Mouse (Mus musculus) midbrain, postnatal 0 days (tissue): Measurements from ENCODE around the gene Mmgt2. TPM values are rescaled to one million over a fixed set of nuclear protein-coding genes. Genes with fewer than 3 reads are reported as not detected.

Experiments
- ATAC-seq: fragments of 200-750 bp; cut with Nextera tagmentation; 2 replicates; pipeline ENCODE4 v1.8.0; 2017; ENCODE audit warnings: moderate number of reproducible peaks, mild to moderate bottlenecking, moderate TSS enrichment, moderate library complexity; ENCODE audit not compliant: low FRiP score
- DNase-seq: peaks from one replicate; pipeline ENCODE4 v3.0.0-alpha.2; 2015; ENCODE audit warnings: low spot score
- H3K27ac ChIP-seq: fragments of 300-500 bp; sonication (generic); 2 replicates; pipeline ENCODE4 v1.5.1; 2014; ENCODE audit warnings: low read depth, mild to moderate bottlenecking, low read length, mixed read lengths
- H3K27me3 ChIP-seq: fragments of 300-500 bp; sonication (generic); 2 replicates; pipeline ENCODE4 v1.6.1; 2014; ENCODE audit warnings: low read length, control low read depth, mixed read lengths; ENCODE audit not compliant: insufficient read depth
- H3K36me3 ChIP-seq: fragments of 300-500 bp; sonication (generic); 2 replicates; pipeline ENCODE4 v1.6.1; 2014; ENCODE audit warnings: low read length, control low read depth, mixed read lengths; ENCODE audit not compliant: insufficient read depth
- H3K4me1 ChIP-seq: fragments of 300-500 bp; sonication (generic); 2 replicates; pipeline ENCODE4 v1.6.1; 2014; ENCODE audit warnings: mild to moderate bottlenecking, control low read depth, antibody characterized with exemption, low read length, mixed read lengths; ENCODE audit not compliant: insufficient read depth
- H3K4me2 ChIP-seq: fragments of 300-500 bp; sonication (generic); 2 replicates; pipeline ENCODE4 v1.6.1; 2014; ENCODE audit warnings: low read depth, mild to moderate bottlenecking, low read length, mixed read lengths; ENCODE audit not compliant: poor library complexity, severe bottlenecking
- H3K4me3 ChIP-seq: fragments of 300-500 bp; sonication (generic); 2 replicates; pipeline ENCODE4 v1.5.1; 2014; ENCODE audit warnings: low read depth, mild to moderate bottlenecking, low read length, moderate library complexity
- H3K9ac ChIP-seq: fragments of 300-500 bp; sonication (generic); replicated peaks from 2 replicates; pipeline ENCODE4 v1.6.1; 2014; ENCODE audit warnings: mild to moderate bottlenecking, low read length, moderate library complexity, mixed read lengths; ENCODE audit not compliant: poor library complexity, severe bottlenecking
- H3K9me3 ChIP-seq: fragments of 300-500 bp; sonication (generic); 2 replicates; pipeline ENCODE4 v1.6.1; 2016; ENCODE audit warnings: low read length, control low read depth
- CTCF ChIP-seq: IDR thresholded peaks from 2 replicates; pipeline ENCODE4 v1.5.1; 2016; ENCODE audit warnings: antibody characterized with exemption, mild to moderate bottlenecking
- WGBS: fragments of 180-500 bp; shearing (Covaris S2); extraction: QIAGEN DNeasy Blood & Tissue Kit; methylation state at CpG from one replicate; pipeline ENCODE4 v1.1.7; 2014; 5-methylcytosine and 5-hydroxymethylcytosine counted together
- polyA plus RNA-seq: library from polyadenylated mRNA; unstranded; fragments of >200 nt; fragmentation: Nextera tagmentation; extraction: Ambion mirVana; gene quantifications from 2 replicates; pipeline ENCODE4 v1.2.1, GENCODE M21; 2015
- total RNA-seq: library from RNA; depleted of rRNA; stranded (reverse); fragments of >200 nt; gene quantifications from 2 replicates; pipeline ENCODE4 v1.2.3, GENCODE M21; 2014

The Mmgt2 gene
- total and polyA plus RNA-seq, 2 experiments from 2014 or later, result 22.7 to 58.3 TPM

DNA sequence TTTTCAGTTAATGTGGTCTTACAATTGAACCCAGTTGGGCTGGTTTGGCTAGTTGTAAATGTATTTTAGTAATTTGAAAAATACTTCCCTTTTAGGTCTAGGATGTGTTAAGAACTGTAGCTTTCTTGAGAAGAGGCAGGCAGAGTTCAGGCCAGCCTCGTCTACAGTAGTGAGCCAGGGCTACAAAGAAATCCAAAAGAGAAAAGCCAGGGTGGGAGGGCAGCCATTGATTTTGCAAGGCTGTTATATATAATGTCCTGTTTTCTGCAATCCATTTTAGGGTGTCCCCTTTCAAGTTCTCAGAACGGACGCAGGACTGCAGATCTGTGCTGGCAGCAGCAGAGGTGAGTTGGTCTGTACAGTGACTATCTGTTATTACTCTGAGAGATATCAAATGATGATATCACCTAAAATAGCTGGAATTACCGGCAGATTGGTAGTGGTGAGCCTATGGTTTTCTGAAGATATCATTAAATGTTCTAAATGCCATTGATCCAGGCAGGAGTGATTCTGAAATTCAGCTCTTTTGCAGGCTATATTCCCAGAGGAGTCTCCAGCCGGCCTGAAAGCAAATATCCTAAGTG, 44.2 kb upstream of the Mmgt2 start:
- Histone ChIP-seq H3K27me3 (no peaks in the 10 kb centered on the region), H3K9ac (peak overlapping the region; percentile 26), H3K4me1 (peaks cover 18% of the 10 kb centered on the region), H3K4me3 (peak overlapping the region; percentile 73), H3K36me3 (peaks cover 37% of the 10 kb centered on the region), H3K4me2 (peak overlapping the region; percentile 83), H3K9me3 (no peaks in the 10 kb centered on the region), H3K27ac (peak overlapping the region; percentile 21; the same call in 1 of the 2 replicates)
- TF ChIP-seq CTCF, result no peak
- ATAC-seq (no peak), DNase-seq (no peak)
- WGBS, result 11% methylated on average over 5 of the region's 5 CpGs

DNA sequence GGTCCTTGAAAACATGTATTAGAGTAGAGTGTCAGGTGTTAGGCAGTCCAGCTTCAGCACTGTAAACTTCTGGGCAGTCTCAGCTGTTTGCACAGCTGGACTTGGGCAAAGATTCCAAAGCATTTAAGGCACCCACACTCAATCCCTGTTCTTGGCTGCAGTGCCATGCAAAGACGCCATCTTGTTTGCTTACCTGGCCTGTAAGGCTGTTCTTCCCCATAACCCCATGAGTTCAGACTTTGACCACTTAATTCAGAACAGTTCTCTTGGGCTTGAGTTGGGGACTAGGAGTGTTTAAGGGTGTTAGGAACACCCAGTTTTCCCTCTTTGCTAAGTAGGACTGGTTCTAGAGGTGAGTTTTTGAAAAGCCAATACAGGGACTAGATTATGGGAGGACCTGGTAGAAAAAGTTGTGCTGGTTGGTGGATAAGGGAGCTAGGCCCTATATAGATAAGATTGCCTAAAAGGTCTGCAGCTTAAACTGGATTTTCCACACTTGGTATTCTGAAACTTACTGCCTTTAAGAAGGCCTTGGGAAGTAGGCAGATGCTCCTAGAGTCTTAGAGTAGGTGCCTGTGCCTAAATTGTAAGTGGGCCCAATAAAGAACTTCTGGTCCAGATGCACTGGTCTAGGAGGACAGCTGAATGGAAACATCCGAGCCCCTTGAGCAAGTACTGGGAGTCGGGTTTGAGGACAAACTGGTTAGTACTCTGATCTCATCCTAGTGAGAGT, 43.4 kb upstream of the Mmgt2 start:
- TF ChIP-seq CTCF, result no peak
- ATAC-seq (no peak), DNase-seq (no peak)
- H3K9ac ChIP-seq, result peak overlapping the region; percentile 6; the same call in 1 of the 2 replicates
- H3K36me3 ChIP-seq, result peaks cover 39% of the 10 kb centered on the region
- peak overlapping the region; percentile 10; the same call in 1 of the 2 replicates for H3K4me2 ChIP-seq
- H3K27me3 ChIP-seq, result no peaks in the 10 kb centered on the region
- no peak overlapping the region for H3K4me3 ChIP-seq
- H3K9me3 ChIP-seq, result no peaks in the 10 kb centered on the region
- peak overlapping the region; percentile 18; the same call in 1 of the 2 replicates for H3K27ac ChIP-seq
- WGBS, result 25% methylated on average over 3 of the region's 3 CpGs
- peaks cover 18% of the 10 kb centered on the region for H3K4me1 ChIP-seq

DNA sequence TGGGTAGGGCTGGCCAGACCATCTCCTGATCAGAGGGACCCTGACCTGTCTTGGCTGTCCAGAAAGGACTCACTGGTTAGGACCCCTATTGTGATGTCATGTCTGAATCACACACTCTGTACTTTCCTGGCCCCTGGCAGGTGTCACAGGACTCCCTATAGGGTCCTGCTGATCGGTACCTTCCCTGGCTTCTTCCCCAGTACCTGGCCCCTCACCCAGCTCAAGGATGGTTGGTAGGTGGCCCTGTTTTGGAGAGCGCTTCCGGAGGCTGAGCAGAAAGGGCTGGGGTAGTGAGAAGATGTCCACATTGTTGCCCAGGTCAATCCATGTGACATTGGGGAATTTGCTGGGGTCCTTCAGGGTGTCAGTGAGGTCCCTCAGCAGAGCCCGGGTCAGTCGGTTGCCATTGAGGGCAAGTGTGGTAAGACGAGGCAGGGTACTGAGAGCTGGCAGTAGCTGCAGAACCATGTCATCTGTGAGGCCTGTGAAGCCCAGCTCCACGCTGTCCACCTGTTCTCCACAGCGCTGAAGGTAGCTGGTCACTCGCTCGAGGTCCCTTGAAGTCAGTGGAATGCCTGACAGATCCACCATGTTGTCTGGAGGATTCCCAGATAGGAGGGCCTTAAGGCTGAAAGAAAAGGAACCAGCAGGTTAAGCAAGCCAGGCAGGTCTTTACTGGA, 42.7 kb upstream of the Mmgt2 start:
- peaks cover 36% of the 10 kb centered on the region for H3K36me3 ChIP-seq
- peak overlapping the region; percentile 18; the same call in 1 of the 2 replicates for H3K27ac ChIP-seq
- peak overlapping the region; percentile 10; the same call in 1 of the 2 replicates for H3K4me2 ChIP-seq
- H3K9me3 ChIP-seq, result no peaks in the 10 kb centered on the region
- ATAC-seq (no peak), DNase-seq (no peak)
- no peak overlapping the region for H3K4me3 ChIP-seq
- peaks cover 18% of the 10 kb centered on the region for H3K4me1 ChIP-seq
- 44% methylated on average over 10 of the region's 10 CpGs for WGBS
- no peaks in the 10 kb centered on the region for H3K27me3 ChIP-seq
- TF ChIP-seq CTCF, result no peak
- peak overlapping the region; percentile 6; the same call in 1 of the 2 replicates for H3K9ac ChIP-seq

DNA sequence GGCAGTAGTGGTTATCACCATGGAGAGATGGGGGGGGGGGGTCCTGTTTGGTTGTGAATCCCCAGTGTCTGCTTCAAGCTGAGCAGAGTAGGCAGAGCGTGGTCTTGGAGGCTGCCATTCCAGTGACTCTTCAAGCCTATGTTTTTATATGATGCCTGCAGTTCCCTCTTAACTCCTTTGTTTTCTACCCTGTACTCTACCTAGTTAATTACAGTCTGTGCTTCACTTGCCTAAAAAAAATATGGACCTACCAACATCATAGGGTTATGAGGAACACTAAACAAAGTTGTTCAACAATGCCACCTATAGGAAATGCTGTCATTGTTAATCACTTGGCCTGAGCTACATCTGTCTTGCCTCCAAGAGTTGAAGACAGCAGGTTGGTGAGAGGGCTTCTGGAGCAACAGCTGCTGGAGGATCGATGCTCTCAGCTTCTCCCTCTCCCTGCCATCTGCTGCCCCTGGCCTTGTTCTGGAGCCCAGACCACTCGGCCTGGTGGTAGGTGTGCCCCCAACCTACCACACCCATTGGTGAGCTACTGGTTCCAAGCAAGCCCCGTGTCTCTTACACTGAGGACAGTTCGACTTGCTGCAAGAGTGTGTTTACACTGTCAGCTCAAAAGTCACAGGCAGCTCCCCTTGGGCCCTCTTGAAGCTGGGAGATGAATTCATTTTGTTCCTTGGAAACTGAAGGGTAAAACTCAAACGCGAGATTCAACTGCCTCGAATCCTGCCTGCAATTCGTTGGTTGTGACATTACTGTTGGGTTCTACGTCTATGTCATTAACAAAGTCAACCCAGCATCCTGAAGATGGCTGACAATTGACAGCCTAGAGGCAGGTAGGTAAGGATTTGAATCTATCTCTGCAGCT, 41.9 kb upstream of the Mmgt2 start:
- Histone ChIP-seq H3K4me2 (no peak overlapping the region), H3K4me3 (no peak overlapping the region), H3K36me3 (peaks cover 36% of the 10 kb centered on the region), H3K9ac (peak overlapping the region; percentile 39; the same call in 1 of the 2 replicates), H3K27ac (no peak overlapping the region), H3K27me3 (no peaks in the 10 kb centered on the region), H3K9me3 (no peaks in the 10 kb centered on the region), H3K4me1 (peaks cover 18% of the 10 kb centered on the region)
- WGBS, result 57% methylated on average over 10 of the region's 10 CpGs
- TF ChIP-seq CTCF, result peak; percentile 16; the same call in 1 of the 2 replicates
- ATAC-seq (no peak), DNase-seq (peak; percentile 39)

DNA sequence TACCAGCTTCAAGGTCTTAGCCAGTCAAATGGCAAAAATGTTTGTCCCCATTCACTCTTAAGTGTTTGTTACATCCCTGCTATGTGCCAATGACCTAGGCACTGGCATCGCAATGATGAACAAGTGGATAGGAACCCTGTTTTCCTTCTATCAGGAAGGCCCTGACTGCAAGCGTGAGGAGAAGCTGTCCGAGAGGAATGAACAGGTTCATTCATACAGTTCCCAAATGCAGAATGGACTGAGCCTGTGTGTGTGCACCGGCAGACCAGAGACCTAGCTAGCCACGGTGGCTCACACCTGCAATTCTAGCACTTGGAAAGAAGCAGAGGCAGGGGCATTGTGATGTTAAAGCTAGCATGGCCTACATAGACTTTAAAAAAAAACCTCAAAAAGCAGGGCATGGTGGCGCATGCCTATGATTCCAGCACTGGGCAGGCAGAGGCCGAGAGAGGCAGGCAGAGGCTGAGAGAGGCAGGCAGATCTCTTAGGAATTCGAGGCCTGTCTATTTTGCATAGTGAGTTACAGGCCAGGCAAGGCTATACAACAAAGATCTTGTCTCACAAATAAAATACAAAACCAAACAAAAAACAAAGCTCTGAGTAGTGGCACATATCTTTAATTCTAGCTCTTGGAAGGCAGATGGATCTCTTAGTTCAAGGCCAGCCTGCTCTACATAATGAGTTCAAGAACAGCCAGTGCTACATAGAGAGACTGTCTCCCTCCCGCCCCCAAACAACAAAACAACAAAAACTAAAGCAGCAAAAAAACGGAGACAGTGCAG, 41.1 kb upstream of the Mmgt2 start:
- DNase-seq (no peak), ATAC-seq (no peak)
- Histone ChIP-seq H3K4me2 (no peak overlapping the region), H3K27ac (no peak overlapping the region; the same call in 1 of the 2 replicates), H3K4me1 (peaks cover 18% of the 10 kb centered on the region), H3K27me3 (no peaks in the 10 kb centered on the region), H3K9me3 (no peaks in the 10 kb centered on the region), H3K36me3 (peaks cover 36% of the 10 kb centered on the region), H3K4me3 (no peak overlapping the region), H3K9ac (peak overlapping the region; percentile 39; the same call in 1 of the 2 replicates)
- no peak for TF ChIP-seq CTCF
- WGBS, result 62% methylated on average over 10 of the region's 10 CpGs
